Mouse (Mus musculus) pancreas, adult 10 weeks (tissue): ENCODE results near the gene Psma5. TPM values are rescaled to one million over a fixed set of nuclear protein-coding genes. Genes with fewer than 3 reads are reported as not detected.

Experiments used
- polyA plus RNA-seq: library from polyadenylated mRNA; stranded (reverse); fragments of 350-450 nt; fragmentation: Illumina TruSeq; extraction: RNeasy Lipid Tissue Mini Kit (QIAGEN cat#74804); gene quantifications from one replicate; pipeline ENCODE4 v1.2.3, GENCODE M21; 2015; ENCODE audit warnings: low read depth, low replicate concordance; ENCODE audit not compliant: insufficient read depth

Psma5 gene
- polyA plus RNA-seq = 19.0 TPM

GRCm38 (mm10) chr3:108256719-108257637 is at the start of gene Psma5:
Gene Psma5, plus strand, starts transcription at chr3:108256926.

GRCm38 (mm10) chr3:108210771-108211139 is 46.0 kb upstream of the Psma5 start, which contains the start of gene Atxn7l2:
Gene Atxn7l2, minus strand, starts transcription at chr3:108210934.

DNA sequence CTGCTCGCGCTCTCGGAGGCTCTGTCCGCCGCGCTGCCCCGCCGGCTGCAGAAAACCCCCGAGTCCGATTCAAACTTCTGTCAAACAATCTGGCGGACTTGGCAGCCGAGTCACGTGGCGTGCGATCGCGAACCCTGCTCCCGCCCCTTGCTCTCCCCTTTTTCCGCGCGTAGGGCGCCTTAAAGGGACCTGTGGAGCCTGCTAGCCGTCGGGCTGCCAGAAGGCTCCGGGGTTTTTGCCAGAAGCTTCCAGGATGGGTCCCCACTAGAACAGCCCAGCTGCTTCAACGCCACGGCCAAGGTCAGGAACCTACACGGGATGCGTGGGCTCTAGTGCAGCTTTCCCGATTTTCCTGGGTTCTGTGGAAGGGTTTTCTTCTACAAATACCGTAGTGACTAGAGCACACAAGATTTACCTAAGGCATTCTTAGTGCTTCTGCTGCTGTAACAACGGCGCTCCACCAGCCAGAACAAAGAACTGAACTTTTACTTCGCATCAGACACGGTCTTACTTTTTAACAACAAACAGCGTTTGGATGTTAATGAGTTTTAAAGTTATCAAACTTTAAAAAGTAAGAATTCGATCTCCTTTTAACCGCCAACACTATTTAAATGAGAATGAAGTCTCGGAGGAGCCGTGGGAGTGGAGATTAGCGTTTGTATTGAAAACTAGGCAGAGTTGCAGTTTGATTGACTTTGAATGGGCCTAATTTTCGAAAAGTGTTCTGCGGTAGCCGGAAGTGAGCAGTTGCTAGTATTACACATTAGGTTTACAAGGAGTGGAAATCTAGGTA is 30.0 kb upstream of the Psma5 start, which contains the start of gene Sypl2:
TSS of gene Sypl2 (minus strand) at position 91 of the 793 bp plus-strand sequence.

GRCm38 (mm10) chr3:108283781-108284601 is 27.3 kb downstream of the Psma5 start, which contains the start of gene Sort1:
Gene Sort1, plus strand, starts transcription at chr3:108284082.

Other genes starting within 250 kb of the Psma5 start
- gene Gstm1, start 239.0 kb upstream of the Psma5 start, polyA plus RNA-seq = 199 TPM
- 3.2 TPM for gene Gstm4, start 212.0 kb upstream of the Psma5 start, polyA plus RNA-seq
- 39.0 TPM for gene Ampd2, start 170.3 kb upstream of the Psma5 start, polyA plus RNA-seq
- gene Gnat2, start 164.1 kb upstream of the Psma5 start, polyA plus RNA-seq = 4.3 TPM
- 15.9 TPM for gene Gnai3, start 110.8 kb upstream of the Psma5 start, polyA plus RNA-seq
- gene Gpr61, start 102.0 kb upstream of the Psma5 start, polyA plus RNA-seq = not detected
- 5.3 TPM for gene Amigo1, start 70.6 kb upstream of the Psma5 start, polyA plus RNA-seq
- 2.6 TPM for gene Cyb561d1, start 55.7 kb upstream of the Psma5 start, polyA plus RNA-seq
- 5.2 TPM for gene Atxn7l2, start 46.0 kb upstream of the Psma5 start, polyA plus RNA-seq
- 0.87 TPM for gene Sypl2, start 30.3 kb upstream of the Psma5 start, polyA plus RNA-seq
- gene Sort1, start 27.2 kb downstream of the Psma5 start, polyA plus RNA-seq = 8.2 TPM
- not detected for gene Mybphl, start 108.0 kb downstream of the Psma5 start, polyA plus RNA-seq
- gene Psrc1, start 126.9 kb downstream of the Psma5 start, polyA plus RNA-seq = 0.50 TPM
- 6.2 TPM for gene Celsr2, start 158.6 kb downstream of the Psma5 start, polyA plus RNA-seq
- gene Sars, start 188.3 kb downstream of the Psma5 start, polyA plus RNA-seq = 25.2 TPM